Mouse (Mus musculus): Measurements from ENCODE around the gene Rcc1. TPM values are rescaled to one million over a fixed set of nuclear protein-coding genes. Genes with fewer than 3 reads are reported as not detected.
"Not testable (repeated sequence)": the region's sequence is repeated elsewhere in the genome, so short reads cannot be mapped to it uniquely, and the experiment has no call there.

Rcc1 gene
- total RNA-seq, 2 experiments from 2014 or later = 36.5 to 42.3 TPM

DNA sequence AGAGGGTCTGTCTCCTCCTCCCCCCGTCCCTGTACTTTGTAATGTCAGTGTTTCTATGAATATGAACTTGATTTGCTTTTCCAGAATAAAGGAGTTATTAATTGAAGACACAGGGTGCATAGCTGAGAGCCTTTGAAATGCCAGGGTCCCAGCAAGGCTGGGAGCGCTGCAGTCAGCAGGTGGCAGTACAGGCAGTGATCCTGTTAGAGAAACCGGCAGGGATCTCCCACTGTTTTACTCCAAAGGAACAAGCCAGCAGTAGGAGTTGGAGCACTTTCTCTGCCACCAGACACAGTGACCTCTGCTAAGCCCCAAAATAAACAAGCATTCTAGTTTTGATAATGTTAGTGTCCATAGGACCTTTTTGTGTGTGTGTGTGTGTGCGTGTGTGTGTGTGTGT lies 60.4 kb downstream of the Rcc1 start:
- no peak for ATAC-seq (replicated peaks; ENCODE audit: low FRiP score, poor library complexity, severe bottlenecking)

DNA sequence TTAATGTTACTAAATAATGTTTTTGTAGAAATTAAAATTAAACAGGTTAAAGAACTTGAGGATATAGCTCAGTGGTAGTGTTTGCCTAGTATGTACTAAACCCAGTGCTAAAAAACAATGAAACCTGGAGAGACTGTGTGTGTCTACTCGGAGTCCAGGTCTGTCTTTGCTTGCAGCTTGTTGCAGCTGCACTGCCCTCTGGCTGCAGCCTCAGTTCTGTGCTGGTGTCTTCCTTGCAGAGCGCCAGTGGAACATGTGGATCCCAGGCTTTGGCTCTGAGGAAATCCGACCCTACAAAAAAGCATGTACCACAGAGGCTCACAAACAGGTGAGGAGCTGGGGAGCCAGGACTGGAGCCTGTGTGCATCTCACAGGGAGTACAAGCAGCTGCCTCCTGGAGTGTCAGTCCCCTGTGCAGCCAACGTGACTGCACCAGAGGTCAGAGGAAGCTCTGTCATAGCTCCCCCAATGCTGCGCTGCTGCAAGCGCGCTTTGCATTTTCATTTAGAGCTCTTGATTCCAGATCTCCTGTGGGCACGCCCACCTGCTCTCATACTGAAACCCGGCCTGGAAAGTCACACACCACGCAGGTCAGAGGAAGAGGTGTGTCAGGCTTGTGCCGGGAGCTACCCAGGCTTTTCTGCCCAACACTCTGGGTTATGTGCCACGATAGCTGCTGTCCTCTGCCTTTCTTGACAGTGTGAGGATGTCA lies 61.6 kb downstream of the Rcc1 start:
- no peak for ATAC-seq (replicated peaks; ENCODE audit: low FRiP score, poor library complexity, severe bottlenecking)

DNA sequence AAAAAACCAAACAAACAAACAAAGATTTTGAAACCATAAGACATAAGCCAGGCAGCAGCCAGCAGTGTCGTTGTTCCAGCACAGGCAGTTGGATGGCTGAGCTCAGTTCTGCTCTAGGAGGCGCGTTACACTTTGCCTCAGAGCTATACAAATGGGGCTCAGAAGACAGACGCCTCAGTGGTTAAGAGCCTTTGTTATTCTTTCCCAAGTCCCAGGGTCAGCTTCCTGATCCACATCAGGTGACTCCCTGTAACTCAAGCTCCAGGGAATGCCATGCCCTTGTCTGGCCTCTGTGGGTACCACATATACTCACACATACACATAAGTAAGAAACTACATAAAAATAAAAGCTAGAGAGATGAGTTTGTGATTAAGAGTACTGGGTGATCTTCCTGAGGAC lies 62.3 kb downstream of the Rcc1 start:
- ATAC-seq (replicated peaks; ENCODE audit: low FRiP score, poor library complexity, severe bottlenecking) = no peak

- not testable (repeated sequence) for ATAC-seq (replicated peaks; ENCODE audit: low FRiP score, poor library complexity, severe bottlenecking)
Measured at GRCm38 (mm10) chr4:132288840-132289239, 64.6 kb downstream of the Rcc1 start.

Other genes starting within 250 kb of the Rcc1 start
- gene Oprd1, start 209.1 kb downstream of the Rcc1 start, total RNA-seq (2015; ENCODE audit: low replicate concordance) = not detected in 2 replicates
- not detected in 2 replicates for gene Oprd1, start 209.1 kb downstream of the Rcc1 start, total RNA-seq (2017; ENCODE audit: low replicate concordance)
- gene Ythdf2, start 141.3 kb downstream of the Rcc1 start, total RNA-seq (2015; ENCODE audit: low replicate concordance) = 27.8 and 33.5 TPM in 2 replicates
- gene Ythdf2, start 141.3 kb downstream of the Rcc1 start, total RNA-seq (2017; ENCODE audit: low replicate concordance) = 27.2 and 29.4 TPM in 2 replicates
- 40.4 and 49.9 TPM in 2 replicates for gene Gmeb1, start 92.0 kb downstream of the Rcc1 start, total RNA-seq (2015; ENCODE audit: low replicate concordance)
- gene Gmeb1, start 92.0 kb downstream of the Rcc1 start, total RNA-seq (2017; ENCODE audit: low replicate concordance) = 31.5 and 39.5 TPM in 2 replicates
- gene Taf12, start 79.2 kb downstream of the Rcc1 start, total RNA-seq (2015; ENCODE audit: low replicate concordance) = 19.3 and 30.6 TPM in 2 replicates
- gene Taf12, start 79.2 kb downstream of the Rcc1 start, total RNA-seq (2017; ENCODE audit: low replicate concordance) = 14.9 and 38.3 TPM in 2 replicates
- not detected in 2 replicates for gene Rab42, start 50.2 kb downstream of the Rcc1 start, total RNA-seq (2015; ENCODE audit: low replicate concordance)
- not detected in 2 replicates for gene Rab42, start 50.2 kb downstream of the Rcc1 start, total RNA-seq (2017; ENCODE audit: low replicate concordance)
- gene Trnau1ap, start 24.1 kb downstream of the Rcc1 start, total RNA-seq (2015; ENCODE audit: low replicate concordance) = 13.0 and 18.0 TPM in 2 replicates
- gene Trnau1ap, start 24.1 kb downstream of the Rcc1 start, total RNA-seq (2017; ENCODE audit: low replicate concordance) = 8.9 and 14.1 TPM in 2 replicates
- gene Phactr4, start 68.9 kb upstream of the Rcc1 start, total RNA-seq (2015; ENCODE audit: low replicate concordance) = 71.7 and 90.5 TPM in 2 replicates
- 61.1 and 75.6 TPM in 2 replicates for gene Phactr4, start 68.9 kb upstream of the Rcc1 start, total RNA-seq (2017; ENCODE audit: low replicate concordance)
- gene Med18, start 110.3 kb upstream of the Rcc1 start, total RNA-seq (2015; ENCODE audit: low replicate concordance) = 10.5 and 12.2 TPM in 2 replicates
- 5.7 and 16.2 TPM in 2 replicates for gene Med18, start 110.3 kb upstream of the Rcc1 start, total RNA-seq (2017; ENCODE audit: low replicate concordance)
- 11.2 and 11.7 TPM in 2 replicates for gene Sesn2, start 156.9 kb upstream of the Rcc1 start, total RNA-seq (2015; ENCODE audit: low replicate concordance)
- 7.8 and 10.9 TPM in 2 replicates for gene Sesn2, start 156.9 kb upstream of the Rcc1 start, total RNA-seq (2017; ENCODE audit: low replicate concordance)
- gene Atpif1, start 180.1 kb upstream of the Rcc1 start, total RNA-seq (2015; ENCODE audit: low replicate concordance) = 1,556 and 1,764 TPM in 2 replicates
- gene Atpif1, start 180.1 kb upstream of the Rcc1 start, total RNA-seq (2017; ENCODE audit: low replicate concordance) = 3,478 and 4,268 TPM in 2 replicates
- gene Dnajc8, start 181.9 kb upstream of the Rcc1 start, total RNA-seq (2015; ENCODE audit: low replicate concordance) = 107 and 129 TPM in 2 replicates
- gene Dnajc8, start 181.9 kb upstream of the Rcc1 start, total RNA-seq (2017; ENCODE audit: low replicate concordance) = 248 and 264 TPM in 2 replicates
- 2.9 and 3.8 TPM in 2 replicates for gene Ptafr, start 210.5 kb upstream of the Rcc1 start, total RNA-seq (2015; ENCODE audit: low replicate concordance)
- gene Ptafr, start 210.5 kb upstream of the Rcc1 start, total RNA-seq (2017; ENCODE audit: low replicate concordance) = 4.4 and 5.4 TPM in 2 replicates